Mouse (Mus musculus): ENCODE results near the gene Syde2.

GRCm38 (mm10) chr3:145987970-145988683, 457 bp downstream of the Syde2 start:
- TF ChIP-seq CTCF (IDR thresholded peaks at IDR 0.05), result no peak
- TF ChIP-seq POLR2A (IDR thresholded peaks at IDR 0.05; ENCODE audit: insufficient read depth, low read depth, low read length), result no peak; the same call in 1 of the 2 replicates
- TF ChIP-seq EP300 (IDR thresholded peaks at IDR 0.05; ENCODE audit: insufficient read depth, low read depth, low read length), result no peak
